Mouse (Mus musculus) right cerebral cortex, postnatal 36 days (tissue): ENCODE measurements around the gene Ighmbp2.

ENCODE experiments used
- DNase-seq, 2 experiments: peaks; one replicate each; pipeline ENCODE4 v3.0.0; 2022; ENCODE audit warnings: low spot score in 2 of 2, mixed read lengths in 1 of 2

Ighmbp2 gene

GRCm38 (mm10) chr19:3282572-3283467 is at the start of gene Ighmbp2, which contains the start of gene Mrpl21:
TSS of gene Ighmbp2 (minus strand) at chr19:3283017.
TSS of gene Mrpl21 (plus strand) at chr19:3282901.
- DNase-seq = peak; percentile 86

DNA sequence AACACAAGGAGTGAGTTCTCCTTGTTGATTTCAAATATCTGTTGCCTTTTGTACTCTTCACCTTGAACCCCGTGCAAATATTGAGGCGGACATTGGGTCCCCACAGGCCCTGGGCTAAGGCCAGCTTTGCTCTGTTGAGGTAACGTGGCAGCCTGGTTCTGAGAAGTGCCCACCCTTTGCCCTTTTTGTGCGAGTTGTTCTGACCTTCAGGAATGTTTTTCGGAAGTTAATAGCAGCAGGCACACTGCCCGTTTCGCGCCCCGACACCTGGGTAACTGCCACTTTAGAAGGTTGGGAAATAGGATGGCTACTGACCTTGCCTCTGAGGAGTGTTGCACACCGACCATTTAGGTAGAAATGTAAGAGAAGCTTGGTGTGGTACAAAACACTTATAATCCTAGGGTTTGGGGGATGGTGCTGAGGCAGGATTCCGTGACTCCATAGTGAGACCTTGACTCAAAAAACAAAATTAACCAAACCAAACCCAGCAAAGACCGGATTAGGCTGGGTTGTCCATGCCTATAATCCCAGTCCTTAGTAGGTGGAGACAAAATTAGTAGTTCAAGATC is 43.7 kb upstream of the Ighmbp2 start:
- no peak for DNase-seq

DNA sequence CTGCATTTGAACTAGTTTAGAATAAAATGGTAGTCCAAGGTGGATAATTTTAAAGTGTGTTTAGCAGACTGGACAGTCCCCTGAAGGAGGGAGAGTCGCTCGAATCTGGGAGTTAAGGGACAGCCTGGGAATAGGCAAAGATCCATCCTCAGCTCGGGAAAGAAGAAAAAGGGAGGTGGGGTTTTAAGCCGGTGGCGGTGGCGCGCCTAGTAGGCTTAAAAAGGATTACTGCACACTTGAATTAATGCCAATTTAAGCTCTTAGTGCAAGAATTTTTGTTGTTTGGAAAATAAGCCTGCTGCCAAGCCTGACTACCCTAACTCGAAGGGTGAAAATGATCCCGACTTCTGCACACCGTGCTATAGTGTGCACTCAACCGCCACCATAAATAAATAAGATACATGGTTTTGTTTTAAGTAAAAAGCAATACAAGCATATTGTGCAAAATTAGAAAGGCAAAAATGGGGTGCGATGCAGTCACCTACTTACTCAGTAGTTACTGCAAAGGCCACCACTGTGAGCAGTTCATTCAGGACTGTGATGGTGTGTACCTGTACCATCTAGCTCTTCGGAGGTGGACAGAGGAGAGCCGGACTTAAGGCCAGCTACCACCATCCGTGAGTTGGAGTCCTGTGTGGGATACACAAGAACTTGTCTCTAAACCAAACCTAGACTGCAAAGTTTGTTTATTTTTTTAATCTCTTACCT is 43.1 kb upstream of the Ighmbp2 start:
- DNase-seq = no peak

DNA sequence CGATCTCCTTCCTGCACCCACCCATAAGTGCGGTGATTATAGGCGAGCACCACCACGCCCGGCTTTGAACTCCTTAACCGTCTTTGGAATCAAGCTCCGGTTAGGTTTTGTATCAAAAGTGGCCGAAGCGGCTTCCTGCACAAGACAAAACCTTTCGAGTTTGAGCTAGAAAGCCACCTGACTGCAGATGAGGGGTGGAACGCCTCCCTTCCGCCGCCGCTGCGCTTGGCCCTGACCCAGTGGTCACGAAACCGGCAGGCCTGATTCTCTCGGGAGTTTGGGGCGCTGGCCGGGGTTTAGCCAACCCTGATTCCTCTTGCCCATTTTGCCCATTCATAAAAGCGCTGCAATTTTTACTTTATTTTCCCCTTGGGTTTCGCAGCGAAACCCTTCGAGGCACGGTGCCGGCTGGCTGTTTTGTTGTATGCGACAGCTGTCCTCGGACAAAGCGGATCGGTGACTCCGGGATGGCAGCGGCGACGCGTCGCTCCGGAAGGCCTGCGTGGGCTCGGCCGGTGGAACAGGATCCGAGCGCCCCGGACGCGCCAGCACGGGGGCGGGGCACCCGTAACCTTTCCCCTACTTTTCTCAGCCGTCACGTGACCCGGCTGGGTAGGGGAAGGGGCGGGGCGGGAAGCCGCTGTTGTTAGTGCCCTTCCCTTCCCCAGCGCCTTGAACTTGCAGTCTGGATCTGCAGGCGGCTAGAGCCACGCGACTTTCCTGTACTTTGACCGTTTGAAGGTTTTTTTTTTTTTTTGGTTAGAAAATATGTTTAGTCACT is 42.3 kb upstream of the Ighmbp2 start:
- DNase-seq = peak in 1 of 2 experiments; percentile 57

DNA sequence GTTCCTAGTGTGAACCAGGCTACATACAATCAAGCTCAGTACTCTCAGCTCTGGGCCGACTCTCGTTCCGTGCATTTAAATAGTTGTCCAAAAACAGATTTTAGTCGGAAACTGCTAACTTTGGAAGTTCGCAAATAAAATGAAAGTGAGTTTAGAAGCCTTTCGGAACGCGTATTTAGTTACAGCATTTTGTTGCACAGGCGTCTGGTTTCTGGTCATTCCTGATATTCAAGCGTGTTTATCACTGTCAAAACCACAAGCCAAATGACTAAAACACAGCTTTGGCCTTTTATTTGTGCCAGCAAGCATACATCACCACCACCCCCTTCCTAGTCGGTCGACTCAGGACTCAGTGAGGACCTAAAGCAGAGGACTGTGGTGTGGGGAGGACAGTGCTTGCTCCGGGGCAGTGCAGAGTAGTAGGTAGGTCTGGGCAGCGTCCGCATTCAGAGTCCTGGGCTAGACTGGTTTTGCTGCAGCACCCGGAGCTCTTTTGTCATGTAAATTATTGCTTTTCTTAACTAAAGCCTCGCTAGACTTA is 41.5 kb upstream of the Ighmbp2 start:
- no peak for DNase-seq

DNA sequence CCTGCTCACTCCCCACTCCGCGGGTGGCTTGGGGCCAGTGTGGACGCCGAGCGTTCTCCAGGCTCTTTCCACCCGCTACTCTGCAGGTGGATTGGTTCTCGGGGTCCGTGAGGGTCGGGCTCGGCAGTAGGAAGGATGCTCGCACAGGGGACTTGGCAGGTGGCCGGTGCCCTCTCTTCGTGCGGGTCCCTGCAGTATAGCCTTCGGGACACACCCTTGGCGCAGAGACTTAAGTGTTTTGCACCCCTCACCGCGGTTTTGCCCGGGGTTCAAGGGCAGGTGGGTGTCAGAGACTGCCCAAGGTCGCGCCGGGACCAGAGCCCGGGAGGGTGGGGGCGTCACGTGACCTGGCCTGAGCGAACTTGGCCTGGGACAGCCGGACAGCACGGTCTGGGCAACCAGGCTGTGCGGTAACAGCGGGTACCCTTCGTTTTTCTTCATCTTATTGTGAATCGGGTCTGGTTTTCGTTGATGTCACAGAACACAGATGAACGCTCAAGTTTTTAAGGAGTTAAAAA is 41.0 kb upstream of the Ighmbp2 start:
- DNase-seq = no peak

- DNase-seq = peak in 1 of 2 experiments; percentile 34
These were observed 40.4 kb upstream of the Ighmbp2 start for GRCm38 (mm10) chr19:3323201-3323621.

- no peak for DNase-seq
These were observed 39.6 kb upstream of the Ighmbp2 start, which contains the start of gene Cpt1a for GRCm38 (mm10) chr19:3322261-3322969. TSS of gene Cpt1a (plus strand) at chr19:3322334.

DNA sequence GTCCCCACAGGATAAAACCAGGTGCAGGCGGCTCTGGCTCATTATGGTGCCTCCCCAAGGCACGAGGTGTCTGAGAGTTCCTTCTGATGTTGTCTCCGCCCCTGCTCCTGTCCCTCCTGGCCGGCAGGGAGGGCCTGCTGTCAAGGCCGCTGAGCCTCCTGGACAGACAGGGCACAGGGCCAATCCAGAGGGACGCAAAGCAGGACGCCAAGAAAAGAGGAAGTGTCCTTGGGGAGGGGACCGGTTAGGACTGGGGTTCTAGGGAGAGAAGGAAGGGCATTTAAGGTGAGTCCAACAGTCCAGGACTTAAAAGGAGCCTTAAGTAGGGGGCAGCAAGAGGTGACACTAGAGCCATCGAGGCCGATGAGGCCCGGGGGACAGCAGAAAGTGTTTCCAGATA is 38.8 kb upstream of the Ighmbp2 start:
- DNase-seq = no peak

- no peak for DNase-seq
These were observed 38.0 kb upstream of the Ighmbp2 start for GRCm38 (mm10) chr19:3320801-3321200.

GRCm38 (mm10) chr19:3320086-3320485 is 37.3 kb upstream of the Ighmbp2 start:
- no peak for DNase-seq

DNA sequence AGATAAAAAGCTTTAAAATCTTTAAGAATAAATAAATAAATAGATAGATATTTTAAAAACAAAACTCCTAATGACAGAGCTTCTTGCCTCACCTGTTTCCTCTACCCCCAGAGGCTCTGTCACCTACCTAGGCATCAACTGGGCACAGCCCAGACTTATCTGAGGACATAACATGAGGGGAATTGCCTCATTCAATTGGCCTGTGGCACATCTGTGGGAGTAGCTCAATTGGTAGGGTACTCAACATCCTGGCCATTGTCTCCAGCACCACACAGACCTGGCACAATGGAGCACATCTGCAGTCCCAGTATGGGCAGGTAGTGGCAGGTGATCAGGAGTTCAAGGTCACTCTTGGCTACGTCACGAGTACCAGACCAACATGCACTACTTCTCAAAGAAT is 36.5 kb upstream of the Ighmbp2 start:
- DNase-seq = no peak

- DNase-seq = no peak
These were observed 24.5 kb upstream of the Ighmbp2 start for GRCm38 (mm10) chr19:3307175-3307949.

DNA sequence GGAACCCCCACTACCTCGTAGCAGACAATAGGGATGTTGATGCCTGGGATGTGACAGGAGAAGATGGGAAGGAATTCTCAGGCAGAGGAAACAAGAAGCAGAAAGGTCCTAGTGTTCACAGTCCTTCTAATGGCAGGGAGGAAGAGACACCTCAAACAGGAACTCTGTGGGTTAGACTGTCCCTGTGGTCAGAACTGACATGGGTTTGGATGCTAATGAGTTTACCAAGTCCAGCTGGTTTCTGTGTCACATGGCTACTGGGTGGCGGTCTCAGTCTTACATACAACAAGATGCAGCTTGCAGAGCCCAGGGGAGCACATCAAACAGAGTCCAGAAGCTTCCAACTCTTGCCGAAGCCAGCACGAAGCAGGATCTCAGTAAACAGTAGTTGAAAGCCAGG is 21.2 kb upstream of the Ighmbp2 start:
- no peak for DNase-seq

DNA sequence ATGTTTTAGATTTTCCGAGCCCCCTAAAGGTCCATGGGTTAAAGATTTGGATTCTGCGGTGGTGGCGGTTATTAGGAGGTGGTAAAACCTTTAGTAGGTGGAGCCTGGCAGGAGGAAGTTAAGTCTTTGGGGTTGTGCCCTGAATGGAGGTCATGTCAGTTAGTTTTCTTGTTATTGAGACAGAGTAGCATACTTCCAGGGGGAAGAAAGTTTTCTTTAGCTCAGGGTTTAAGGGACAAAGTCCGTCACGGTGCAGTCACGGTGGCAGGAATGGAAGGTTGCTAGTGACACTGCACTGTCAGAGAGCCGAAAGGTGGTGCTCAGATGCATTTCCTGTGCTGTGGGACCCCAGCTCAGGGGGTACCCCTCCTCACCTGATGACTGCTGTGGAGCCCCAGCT is 15.0 kb upstream of the Ighmbp2 start:
- DNase-seq = no peak

- DNase-seq = no peak
These were observed 14.2 kb upstream of the Ighmbp2 start for GRCm38 (mm10) chr19:3297034-3297433.

- no peak for DNase-seq
These were observed 12.4 kb upstream of the Ighmbp2 start for GRCm38 (mm10) chr19:3295245-3295644.

GRCm38 (mm10) chr19:3292993-3293392 is 10.2 kb upstream of the Ighmbp2 start:
- DNase-seq = no peak

DNA sequence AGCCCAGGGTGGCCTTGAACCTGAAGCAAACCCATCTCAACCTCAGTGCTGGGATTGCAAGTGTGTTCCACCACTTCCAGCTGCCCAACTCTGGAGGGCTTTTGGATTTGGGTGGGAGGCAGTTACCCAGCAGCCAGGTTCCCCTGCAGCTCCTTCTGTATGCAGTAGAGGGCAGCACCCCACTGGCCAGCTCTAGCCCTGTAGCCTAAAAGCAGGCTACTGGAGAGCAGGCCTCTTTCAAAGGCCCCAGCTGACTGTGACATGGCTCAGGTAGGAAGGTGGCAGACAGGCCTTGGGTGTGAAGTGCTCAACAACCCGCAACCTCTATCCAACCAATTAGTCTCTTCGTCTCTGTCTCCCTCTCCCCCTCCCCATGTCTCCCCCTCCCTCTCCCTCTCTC is 9.2 kb upstream of the Ighmbp2 start:
- peak in 1 of 2 experiments; percentile 41 for DNase-seq

DNA sequence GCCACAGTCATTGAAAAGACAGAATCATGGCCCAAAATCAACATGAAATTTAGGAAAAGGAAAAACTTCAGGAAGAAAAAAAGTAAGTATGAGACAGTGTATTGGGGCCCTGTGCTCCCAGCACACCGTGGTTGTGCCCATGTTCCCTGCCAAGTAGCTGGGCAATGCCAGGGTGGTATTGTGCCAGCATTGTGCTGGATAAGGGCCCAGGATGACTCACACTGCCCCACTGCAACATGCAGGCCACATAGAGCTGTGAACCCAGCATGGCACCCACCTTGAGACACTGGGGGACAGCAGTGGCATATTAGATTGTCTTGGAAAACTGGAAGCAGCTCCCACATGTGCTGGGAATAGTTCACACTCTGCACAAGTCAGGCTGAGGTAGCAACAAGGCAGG is 6.2 kb upstream of the Ighmbp2 start:
- no peak for DNase-seq
